Mouse (Mus musculus) heart, postnatal 0 days (tissue): ENCODE measurements around the gene Fau. TPM values are rescaled to one million over a fixed set of nuclear protein-coding genes. Genes with fewer than 3 reads are reported as not detected.

Experiments used
- ATAC-seq: fragments of 200-750 bp; cut with Nextera tagmentation; 2 replicates; pipeline ENCODE4 v1.8.0; 2017; ENCODE audit warnings: low read depth, moderate number of reproducible peaks, moderate library complexity; ENCODE audit not compliant: insufficient read depth
- DNase-seq: peaks from one replicate; pipeline ENCODE4 v3.0.0-alpha.2; 2016; ENCODE audit warnings: low spot score
- H3K27ac ChIP-seq: fragments of 300-500 bp; sonication (generic); 2 replicates; pipeline ENCODE4 v1.5.1; 2014; ENCODE audit warnings: low read depth, mild to moderate bottlenecking
- H3K27me3 ChIP-seq: fragments of 300-500 bp; sonication (generic); 2 replicates; pipeline ENCODE4 v1.6.1; 2014; ENCODE audit warnings: low read length, mixed read lengths; ENCODE audit not compliant: control insufficient read depth, insufficient read depth
- H3K36me3 ChIP-seq: fragments of 300-500 bp; sonication (generic); replicated peaks from 2 replicates; pipeline ENCODE4 v1.6.1; 2014; ENCODE audit warnings: low read length, mixed read lengths; ENCODE audit not compliant: control insufficient read depth, insufficient read depth
- H3K4me1 ChIP-seq: fragments of 300-500 bp; sonication (generic); 2 replicates; pipeline ENCODE4 v1.6.1; 2014; ENCODE audit warnings: antibody characterized with exemption; ENCODE audit not compliant: control insufficient read depth, insufficient read depth
- H3K4me2 ChIP-seq: fragments of 300-500 bp; sonication (generic); 2 replicates; pipeline ENCODE4 v1.6.1; 2014; ENCODE audit warnings: low read depth, mild to moderate bottlenecking, low read length, moderate library complexity
- H3K4me3 ChIP-seq: fragments of 300-500 bp; sonication (generic); 2 replicates; pipeline ENCODE4 v1.5.1; 2014; ENCODE audit warnings: low read depth, low read length
- H3K9ac ChIP-seq: fragments of 300-500 bp; sonication (generic); replicated peaks from 2 replicates; pipeline ENCODE4 v1.6.1; 2014; ENCODE audit warnings: low read depth, low read length, mixed read lengths
- H3K9me3 ChIP-seq: fragments of 300-500 bp; sonication (generic); replicated peaks from 2 replicates; pipeline ENCODE4 v1.6.1; 2016; ENCODE audit warnings: low read length; ENCODE audit not compliant: control insufficient read depth
- CTCF ChIP-seq: IDR thresholded peaks from 2 replicates; pipeline ENCODE4 v1.5.1; 2016; ENCODE audit warnings: antibody characterized with exemption, control low read depth, low read depth
- EP300 ChIP-seq: IDR thresholded peaks from 2 replicates; pipeline ENCODE4 v1.6.1; 2016; ENCODE audit warnings: antibody characterized with exemption, low read depth
- WGBS: fragments of 180-500 bp; shearing (Covaris S2); extraction: QIAGEN DNeasy Blood & Tissue Kit; methylation state at CpG from one replicate; pipeline ENCODE4 v1.1.7; 2014; 5-methylcytosine and 5-hydroxymethylcytosine counted together
- polyA plus RNA-seq: library from polyadenylated mRNA; unstranded; fragments of >200 nt; fragmentation: Nextera tagmentation; extraction: Ambion mirVana; gene quantifications from 2 replicates; pipeline ENCODE4 v1.2.1, GENCODE M21; 2015
- total RNA-seq: library from RNA; depleted of rRNA; stranded (reverse); fragments of >200 nt; gene quantifications from 2 replicates; pipeline ENCODE4 v1.2.3, GENCODE M21; 2014; ENCODE audit warnings: low replicate concordance

Gene Fau
- total and polyA plus RNA-seq, 2 experiments from 2014 or later, result 484 to 833 TPM

DNA sequence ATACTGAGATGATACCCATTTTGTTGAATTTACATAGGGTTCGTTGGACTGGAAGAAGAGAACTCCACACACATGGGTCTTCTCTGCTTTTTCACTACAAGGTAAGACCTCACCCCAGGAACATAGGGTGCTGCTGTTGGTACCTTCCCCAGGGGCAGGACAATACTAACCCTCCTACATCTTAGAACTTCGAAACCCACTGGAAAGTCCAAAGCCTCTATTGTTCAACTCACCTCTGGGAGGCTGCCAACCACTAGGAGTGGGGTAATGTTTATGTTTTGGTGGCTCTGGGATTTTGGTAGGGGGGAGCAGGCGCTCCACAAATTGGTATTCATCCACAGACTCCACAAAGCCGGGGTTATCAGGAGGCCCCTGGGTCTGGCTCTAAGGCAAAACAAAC is 948 bp upstream of the Fau start:
- H3K4me3 ChIP-seq, result peak overlapping the region; percentile 90
- H3K27me3 ChIP-seq, result no peaks in the 10 kb centered on the region
- 45% methylated on average over 4 of the region's 4 CpGs for WGBS
- H3K9me3 ChIP-seq, result no peaks in the 10 kb centered on the region
- peaks cover 52% of the 10 kb centered on the region for H3K36me3 ChIP-seq
- DNase-seq (no peak), ATAC-seq (no peak)
- H3K4me1 ChIP-seq, result peaks cover 23% of the 10 kb centered on the region
- peak overlapping the region; percentile 85; the same call in 1 of the 2 replicates for H3K9ac ChIP-seq
- H3K27ac ChIP-seq, result no peak overlapping the region
- H3K4me2 ChIP-seq, result peak overlapping the region; percentile 88
- TF ChIP-seq CTCF (no peak), EP300 (no peak)

DNA sequence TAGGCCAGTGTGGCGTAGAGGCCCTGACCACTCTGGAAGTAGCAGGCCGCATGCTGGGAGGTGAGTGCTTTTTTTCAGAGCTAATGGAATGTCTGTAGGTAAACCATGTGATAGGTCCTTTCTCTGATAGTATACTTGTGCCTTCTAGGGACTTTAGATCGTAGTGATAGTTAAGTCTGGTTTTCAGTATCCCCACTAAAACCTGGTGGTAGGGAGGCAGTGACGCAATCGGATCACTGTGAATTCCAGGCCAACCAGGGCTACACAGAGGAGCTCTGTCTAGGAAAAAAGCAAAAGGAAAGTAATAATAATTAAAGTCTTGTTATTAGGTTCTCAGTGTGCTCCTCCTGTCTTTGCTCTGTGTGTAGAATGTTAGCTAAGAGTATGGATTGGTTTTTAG is 869 bp downstream of the Fau start:
- ATAC-seq, result no peak
- H3K27ac ChIP-seq, result peak overlapping the region; percentile 84

DNA sequence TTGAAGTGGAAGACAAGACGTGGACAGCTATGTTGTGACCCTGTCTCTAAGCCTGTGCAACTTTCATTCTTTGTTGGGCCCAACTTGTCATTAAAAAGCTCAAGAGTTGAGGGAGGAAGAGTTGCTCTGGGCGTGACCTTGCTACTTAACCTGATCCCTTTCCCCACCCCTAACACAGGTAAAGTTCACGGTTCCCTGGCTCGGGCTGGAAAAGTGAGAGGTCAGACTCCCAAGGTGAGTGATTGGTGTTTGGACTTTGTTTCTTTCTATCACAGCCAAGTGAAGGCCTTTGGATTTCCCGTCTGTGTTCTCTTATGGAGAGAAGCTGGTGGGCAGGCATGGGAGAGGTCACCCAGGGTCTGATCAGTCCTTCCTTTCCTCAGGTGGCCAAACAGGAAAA is 1.3 kb downstream of the Fau start:
- WGBS, result 81% methylated on average over 5 of the region's 5 CpGs
- peaks cover 30% of the 10 kb centered on the region for H3K36me3 ChIP-seq
- no peak for ATAC-seq
- TF ChIP-seq EP300, result no peak
- TF ChIP-seq CTCF, result no peak
- peak overlapping the region; percentile 90 for H3K4me3 ChIP-seq
- peak overlapping the region; percentile 85; the same call in 1 of the 2 replicates for H3K9ac ChIP-seq
- H3K4me1 ChIP-seq, result peaks cover 36% of the 10 kb centered on the region
- no peaks in the 10 kb centered on the region for H3K27me3 ChIP-seq
- peak overlapping the region; percentile 79 for H3K4me2 ChIP-seq
- H3K9me3 ChIP-seq, result no peaks in the 10 kb centered on the region
- DNase-seq, result no peak
- H3K27ac ChIP-seq, result no peak overlapping the region; the same call in 1 of the 2 replicates

More for the DNA sequence above, 869 bp downstream of the Fau start:
- H3K9ac ChIP-seq, result peak overlapping the region; percentile 85
- no peaks in the 10 kb centered on the region for H3K27me3 ChIP-seq
- H3K4me1 ChIP-seq, result peaks cover 36% of the 10 kb centered on the region
- no peak for TF ChIP-seq CTCF
- TF ChIP-seq EP300, result no peak
- no peaks in the 10 kb centered on the region for H3K9me3 ChIP-seq
- peak overlapping the region; percentile 79 for H3K4me2 ChIP-seq
- H3K36me3 ChIP-seq, result peaks cover 34% of the 10 kb centered on the region
- WGBS, result 26% methylated on average over 5 of the region's 5 CpGs
- H3K4me3 ChIP-seq, result peak overlapping the region; percentile 90
- DNase-seq, result no peak

DNA sequence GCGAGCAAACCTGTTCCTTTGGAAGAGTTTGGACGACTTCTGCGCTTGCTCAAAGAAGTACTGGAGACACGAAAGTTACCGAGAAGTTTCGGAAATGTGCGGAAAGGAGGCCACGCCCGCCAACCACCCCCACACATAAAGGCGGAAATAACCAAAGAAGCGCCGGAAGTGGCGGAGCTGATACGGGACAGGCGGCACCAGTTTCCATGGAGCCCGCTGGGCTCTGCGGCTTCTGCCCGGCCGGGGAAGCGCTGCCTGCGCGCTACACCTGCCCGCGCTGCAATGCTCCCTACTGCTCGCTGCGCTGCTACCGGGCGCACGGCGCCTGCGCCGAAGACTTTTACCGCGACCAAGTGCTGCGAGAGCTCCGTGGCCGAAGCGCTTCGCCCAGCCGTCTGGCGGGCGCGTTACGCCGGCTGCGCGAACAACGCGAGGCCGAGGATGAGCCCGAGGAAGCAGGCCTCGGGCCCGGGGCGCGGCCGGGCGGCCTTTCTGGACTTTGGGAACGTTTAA is 3.4 kb downstream of the Fau start, which contains the start of gene Znhit2:
Gene Znhit2, plus strand, starts transcription at position 172 of the 513 bp plus-strand sequence.
- Histone ChIP-seq H3K36me3 (peaks cover 12% of the 10 kb centered on the region), H3K9ac (peak within 1 kb of the TSS; percentile 84), H3K4me2 (peak within 1 kb of the TSS; percentile 92), H3K4me1 (peaks cover 36% of the 10 kb centered on the region), H3K4me3 (peak within 1 kb of the TSS; percentile 78), H3K9me3 (no peaks in the 10 kb centered on the region), H3K27ac (peak within 1 kb of the TSS; percentile 89), H3K27me3 (no peaks in the 10 kb centered on the region)
- DNase-seq (peak; percentile 96), ATAC-seq (peak; percentile 80)
- TF ChIP-seq EP300, result 0 out of 2 replicates have a peak, but pooled peaks have one; percentile 29
- TF ChIP-seq CTCF, result no peak
- WGBS, result under 1% methylated on average over 52 of the region's 58 CpGs

DNA sequence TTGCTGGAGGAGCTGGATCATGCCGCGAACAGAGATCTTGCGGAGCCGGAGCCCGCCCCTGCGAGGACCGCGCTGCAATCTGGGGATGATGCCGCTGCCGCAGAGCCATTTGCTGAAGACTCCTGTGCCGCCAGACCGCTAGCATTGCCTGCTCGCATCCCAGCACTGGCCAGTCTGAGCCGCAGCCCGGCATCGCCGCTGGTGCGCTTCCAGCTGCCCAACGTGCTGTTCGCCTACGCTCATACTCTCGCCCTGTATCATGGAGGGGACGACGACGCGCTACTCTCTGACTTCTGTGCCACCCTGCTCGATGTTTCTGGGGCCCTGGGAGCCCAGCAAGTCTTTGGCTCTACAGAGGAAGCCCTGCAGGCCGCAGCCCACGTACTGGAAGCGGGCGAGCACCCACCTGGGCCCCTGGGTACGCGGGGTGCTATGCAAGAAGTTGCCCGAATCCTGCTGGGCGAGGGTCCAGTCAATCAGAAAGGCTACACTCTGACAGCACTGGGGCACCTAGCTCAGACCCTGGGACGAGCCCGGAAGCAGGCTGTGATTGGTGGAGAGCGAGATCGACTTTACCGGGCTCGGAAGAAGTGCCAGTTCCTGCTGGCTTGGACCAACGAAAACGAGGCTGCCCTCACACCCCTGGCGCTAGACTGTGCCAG is 4.1 kb downstream of the Fau start:
- Histone ChIP-seq H3K4me2 (peak overlapping the region; percentile 92), H3K27me3 (no peaks in the 10 kb centered on the region), H3K4me1 (peaks cover 34% of the 10 kb centered on the region), H3K4me3 (peak overlapping the region; percentile 78), H3K9ac (peak overlapping the region; percentile 84), H3K9me3 (no peaks in the 10 kb centered on the region), H3K27ac (peak overlapping the region; percentile 89), H3K36me3 (peaks cover 12% of the 10 kb centered on the region)
- WGBS, result under 1% methylated on average over 44 of the region's 44 CpGs
- TF ChIP-seq CTCF, result no peak
- no peak for TF ChIP-seq EP300
- DNase-seq (peak; percentile 28), ATAC-seq (peak; percentile 5; the same call in 1 of the 2 replicates)
